Mouse (Mus musculus) kidney, adult 18-20 months (tissue): Measurements from ENCODE around the gene Tmem25.

Experiments
- DNase-seq: peaks from one replicate; pipeline ENCODE4 v3.0.0; 2021

Tmem25 gene

GRCm38 (mm10) chr9:44799102-44799957 is at the start of gene Tmem25:
Gene Tmem25, minus strand, starts transcription at chr9:44799307.
- DNase-seq, result peak; percentile 94

- no peak for DNase-seq
Measured at GRCm38 (mm10) chr9:44847446-44847845, 48.3 kb upstream of the Tmem25 start.

- DNase-seq, result peak; percentile 36
Measured at GRCm38 (mm10) chr9:44841241-44841640, 42.1 kb upstream of the Tmem25 start.

GRCm38 (mm10) chr9:44836439-44836838 is 37.3 kb upstream of the Tmem25 start:
- peak; percentile 68 for DNase-seq

- DNase-seq, result peak; percentile 59
Measured at GRCm38 (mm10) chr9:44832356-44832755, 33.2 kb upstream of the Tmem25 start.

- no peak for DNase-seq
Measured at GRCm38 (mm10) chr9:44830506-44830905, 31.4 kb upstream of the Tmem25 start.

GRCm38 (mm10) chr9:44828944-44829343 is 29.8 kb upstream of the Tmem25 start:
- no peak for DNase-seq

- no peak for DNase-seq
Measured at GRCm38 (mm10) chr9:44826660-44827059, 27.6 kb upstream of the Tmem25 start.

- no peak for DNase-seq
Measured at GRCm38 (mm10) chr9:44819920-44820827, 21.1 kb upstream of the Tmem25 start.

GRCm38 (mm10) chr9:44817522-44817921 is 18.4 kb upstream of the Tmem25 start:
- DNase-seq, result no peak

GRCm38 (mm10) chr9:44814179-44814578 is 15.1 kb upstream of the Tmem25 start:
- no peak for DNase-seq

- no peak for DNase-seq
Measured at GRCm38 (mm10) chr9:44810316-44810715, 11.2 kb upstream of the Tmem25 start.

- no peak for DNase-seq
Measured at GRCm38 (mm10) chr9:44807778-44808177, 8.7 kb upstream of the Tmem25 start.

- no peak for DNase-seq
Measured at GRCm38 (mm10) chr9:44807141-44807540, 8.0 kb upstream of the Tmem25 start.

- DNase-seq, result no peak
Measured at GRCm38 (mm10) chr9:44805536-44805935, 6.4 kb upstream of the Tmem25 start.

- DNase-seq, result peak; percentile 54
Measured at GRCm38 (mm10) chr9:44804678-44805077, 5.6 kb upstream of the Tmem25 start.

- peak; percentile 81 for DNase-seq
Measured at GRCm38 (mm10) chr9:44802808-44803450, 3.8 kb upstream of the Tmem25 start, which contains the start of gene Ttc36. Gene Ttc36, minus strand, starts transcription at chr9:44803072.

GRCm38 (mm10) chr9:44801669-44802068 is 2.6 kb upstream of the Tmem25 start:
- peak; percentile 43 for DNase-seq

- DNase-seq, result no peak
Measured at GRCm38 (mm10) chr9:44799958-44800324, 834 bp upstream of the Tmem25 start.

GRCm38 (mm10) chr9:44798298-44798697 is 809 bp downstream of the Tmem25 start:
- DNase-seq, result peak; percentile 28

GRCm38 (mm10) chr9:44792842-44793241 is 6.3 kb downstream of the Tmem25 start:
- DNase-seq, result no peak

GRCm38 (mm10) chr9:44772750-44773651 is 26.1 kb downstream of the Tmem25 start:
- peak; percentile 95 for DNase-seq
